Mouse (Mus musculus): ENCODE measurements around the gene Pias1. TPM values are rescaled to one million over a fixed set of nuclear protein-coding genes. Genes with fewer than 3 reads are reported as not detected.
A peak's percentile ranks its signal among the peaks of the same experiment; 100 is the strongest.

Gene Pias1
- polyA plus RNA-seq, 1 experiment: 0.74 TPM

DNA sequence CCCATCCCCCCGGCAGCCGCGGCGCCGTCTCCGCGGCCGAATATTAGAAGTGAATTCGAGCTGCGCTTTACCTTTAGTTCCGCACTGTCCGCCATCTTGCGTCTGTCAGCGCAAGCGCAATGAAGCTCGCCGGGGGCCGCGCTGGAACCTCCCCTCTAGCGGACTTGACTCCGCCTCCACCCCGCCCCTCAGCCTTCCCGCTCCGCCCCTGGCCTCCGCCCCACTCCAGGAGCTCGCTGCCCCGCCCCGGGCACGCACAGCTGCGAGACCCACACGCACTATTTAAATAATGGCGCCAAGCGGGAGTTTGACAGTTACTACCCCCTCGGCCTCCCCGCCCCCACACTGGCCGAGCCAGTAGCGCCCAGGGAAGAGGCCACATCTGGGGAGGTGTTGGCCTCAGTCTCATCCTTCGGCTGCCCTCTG is 6.9 kb downstream of the Pias1 start:
- Histone ChIP-seq H3K36me3 (replicated peaks; ENCODE audit: low read length) (no peaks in the 10 kb centered on the region), H3K27me3 (replicated peaks) (no peaks in the 10 kb centered on the region), H3K4me3 (replicated peaks) (peak overlapping the region; percentile 93), H3K9me3 (0 out of 2 replicates have a peak, but pooled peaks cover 5% of the 10 kb centered on the region), H3K4me1 (peaks cover 37% of the 10 kb centered on the region)
- no peak for TF ChIP-seq FLI1 (IDR thresholded peaks at IDR 0.05; ENCODE audit: low read length)
- TF ChIP-seq GATA1 (IDR thresholded peaks at IDR 0.05; ENCODE audit: borderline replicate concordance, low read length): no peak

DNA sequence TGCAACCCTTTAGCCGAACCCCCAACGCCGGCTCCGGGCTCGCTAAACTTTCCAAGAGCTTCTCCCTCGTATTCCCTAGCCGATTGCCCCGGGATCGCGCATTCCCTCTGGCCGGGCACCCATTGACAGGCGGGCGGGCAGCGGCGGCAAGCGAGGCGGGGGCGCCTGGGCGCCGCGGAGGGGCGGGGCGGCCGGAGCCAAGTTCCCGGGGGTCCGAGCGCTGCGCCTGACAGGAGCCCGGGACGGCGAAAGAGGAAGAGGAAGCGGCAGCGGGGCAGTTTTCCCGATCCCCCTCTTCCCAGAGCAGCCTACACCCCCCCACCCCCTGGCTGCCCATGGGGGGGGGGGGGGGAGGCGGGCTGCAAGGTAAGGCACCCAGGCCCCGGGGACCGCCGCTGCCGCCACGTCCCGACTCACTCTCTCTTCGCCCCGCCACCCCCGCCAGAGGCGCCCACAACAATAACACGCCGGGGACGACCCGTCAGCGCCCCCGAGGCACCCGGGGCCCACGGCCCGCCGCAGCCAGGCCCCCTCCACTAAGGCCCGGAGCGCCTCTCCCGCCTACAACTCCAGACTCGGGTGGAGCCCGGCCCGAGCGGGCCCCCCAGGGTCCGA is 7.5 kb downstream of the Pias1 start:
- Histone ChIP-seq H3K36me3 (replicated peaks; ENCODE audit: low read length) (no peaks in the 10 kb centered on the region), H3K4me1 (peaks cover 37% of the 10 kb centered on the region), H3K4me3 (replicated peaks) (peak overlapping the region; percentile 93), H3K27me3 (replicated peaks) (no peaks in the 10 kb centered on the region), H3K9me3 (0 out of 2 replicates have a peak, but pooled peaks cover under 1% of the 10 kb centered on the region)
- TF ChIP-seq GATA1 (IDR thresholded peaks at IDR 0.05; ENCODE audit: borderline replicate concordance, low read length) (no peak), FLI1 (IDR thresholded peaks at IDR 0.05; ENCODE audit: low read length) (no peak)

DNA sequence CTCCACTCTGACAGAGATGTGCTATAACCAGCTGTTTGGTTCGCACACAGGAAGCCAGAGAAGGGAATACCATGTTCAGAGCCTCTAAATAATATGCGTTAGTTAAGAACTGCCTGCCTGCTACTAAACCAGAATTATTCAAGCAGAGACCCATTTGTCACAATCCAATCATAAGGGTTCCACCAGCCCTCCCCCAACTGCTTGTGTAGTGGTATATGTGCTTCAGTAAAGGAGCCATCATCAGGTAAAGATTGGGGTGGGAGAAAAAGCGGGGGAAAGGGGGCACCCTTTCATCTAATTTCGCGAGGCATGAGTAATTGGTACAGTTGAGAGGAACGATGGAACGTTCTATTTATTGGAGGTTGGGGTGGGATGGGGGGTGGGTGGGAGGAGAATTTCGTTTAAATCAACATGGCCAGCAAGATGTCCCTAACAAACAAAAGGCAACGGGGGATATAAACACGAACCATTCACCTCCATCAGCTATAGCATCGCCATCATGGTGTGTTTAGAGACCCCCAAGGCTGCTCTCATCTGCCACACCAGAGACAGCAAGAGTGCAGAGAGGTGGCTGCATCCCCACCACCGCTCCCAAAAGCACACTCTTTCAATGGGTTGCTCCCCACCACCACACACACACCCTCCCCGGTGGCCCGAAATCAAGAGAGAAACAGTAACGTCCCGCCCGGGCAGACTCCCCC is 8.1 kb downstream of the Pias1 start:
- Histone ChIP-seq H3K9me3 (no peaks in the 10 kb centered on the region), H3K27me3 (replicated peaks) (no peaks in the 10 kb centered on the region), H3K4me3 (replicated peaks) (peak overlapping the region; percentile 93), H3K36me3 (replicated peaks; ENCODE audit: low read length) (peaks cover 4% of the 10 kb centered on the region), H3K4me1 (peaks cover 40% of the 10 kb centered on the region)
- no peak for TF ChIP-seq FLI1 (IDR thresholded peaks at IDR 0.05; ENCODE audit: low read length)
- no peak for TF ChIP-seq GATA1 (IDR thresholded peaks at IDR 0.05; ENCODE audit: borderline replicate concordance, low read length)

DNA sequence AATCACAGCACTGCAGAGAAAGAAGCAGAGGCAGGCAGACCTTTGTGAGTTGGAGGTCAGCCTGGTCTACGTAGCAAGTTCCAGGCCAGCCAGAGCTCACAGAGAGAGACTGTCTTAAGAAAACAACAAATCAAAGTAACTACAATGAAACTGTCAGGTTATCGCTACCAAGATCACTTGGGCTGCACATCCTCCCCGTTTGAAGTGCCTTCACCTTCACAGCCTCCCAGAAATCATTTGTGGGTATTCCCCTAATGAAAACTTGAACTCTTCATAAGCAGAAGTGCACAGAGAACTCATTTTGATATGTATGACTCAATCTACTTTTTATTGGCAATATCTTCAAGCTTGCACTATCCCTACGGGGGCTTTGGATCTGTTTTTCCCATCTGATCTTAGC is 10.6 kb downstream of the Pias1 start:
- TF ChIP-seq FLI1 (IDR thresholded peaks at IDR 0.05; ENCODE audit: low read length): no peak
- no peak for TF ChIP-seq GATA1 (IDR thresholded peaks at IDR 0.05; ENCODE audit: borderline replicate concordance, low read length)
- no peaks in the 10 kb centered on the region for H3K27me3 ChIP-seq (replicated peaks)
- H3K36me3 ChIP-seq (replicated peaks; ENCODE audit: low read length): peaks cover 4% of the 10 kb centered on the region
- no peak overlapping the region for H3K4me3 ChIP-seq (replicated peaks)
- peaks cover 53% of the 10 kb centered on the region for H3K4me1 ChIP-seq
- no peaks in the 10 kb centered on the region for H3K9me3 ChIP-seq

DNA sequence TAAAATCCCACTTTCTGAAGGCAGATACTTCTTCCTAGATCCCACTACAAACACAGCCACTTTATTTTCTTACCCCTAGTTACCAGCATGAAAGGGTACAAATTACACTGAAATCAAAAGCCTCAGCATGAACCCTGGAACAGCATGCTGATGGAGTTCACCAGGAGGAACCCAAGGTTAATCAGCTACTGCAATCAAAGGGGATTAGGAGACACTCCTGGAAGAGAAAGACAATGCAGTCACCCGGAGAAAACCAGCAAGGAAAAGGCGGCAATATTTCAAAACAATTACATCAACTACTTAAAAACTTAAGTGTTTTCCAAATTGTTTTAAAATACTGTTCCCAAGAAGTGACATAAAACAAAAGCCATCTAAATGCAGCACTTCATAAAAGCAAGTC is 11.9 kb downstream of the Pias1 start:
- TF ChIP-seq FLI1 (IDR thresholded peaks at IDR 0.05; ENCODE audit: low read length) (no peak), GATA1 (IDR thresholded peaks at IDR 0.05; ENCODE audit: borderline replicate concordance, low read length) (no peak)
- H3K27me3 ChIP-seq (replicated peaks): no peaks in the 10 kb centered on the region
- H3K4me3 ChIP-seq (replicated peaks): no peak overlapping the region
- H3K9me3 ChIP-seq: no peaks in the 10 kb centered on the region
- peaks cover 62% of the 10 kb centered on the region for H3K4me1 ChIP-seq
- peaks cover 9% of the 10 kb centered on the region for H3K36me3 ChIP-seq (replicated peaks; ENCODE audit: low read length)

DNA sequence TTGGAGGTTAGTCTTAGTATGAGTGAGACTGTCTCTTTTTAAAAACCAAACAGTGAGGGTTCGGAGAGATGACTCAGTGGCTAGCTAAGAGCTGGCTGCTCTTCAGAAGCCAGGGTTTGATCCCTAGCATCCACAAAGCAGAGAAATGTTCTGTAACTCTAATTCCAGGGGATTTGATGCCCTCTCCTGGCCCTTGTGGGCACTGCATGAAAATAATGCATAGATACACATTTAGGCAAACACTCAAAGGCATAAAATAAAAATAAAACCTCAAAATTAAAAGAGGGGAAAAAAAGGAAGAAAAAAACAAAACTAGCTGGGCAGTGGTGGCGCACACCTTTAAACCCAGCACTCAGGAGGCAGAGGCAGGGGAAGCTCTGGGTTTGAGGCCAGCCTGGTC is 13.3 kb downstream of the Pias1 start:
- TF ChIP-seq GATA1 (IDR thresholded peaks at IDR 0.05; ENCODE audit: borderline replicate concordance, low read length): no peak
- no peak for TF ChIP-seq FLI1 (IDR thresholded peaks at IDR 0.05; ENCODE audit: low read length)
- Histone ChIP-seq H3K36me3 (replicated peaks; ENCODE audit: low read length) (peaks cover 9% of the 10 kb centered on the region), H3K27me3 (replicated peaks) (no peaks in the 10 kb centered on the region), H3K9me3 (no peaks in the 10 kb centered on the region), H3K4me3 (replicated peaks) (no peak overlapping the region), H3K4me1 (peaks cover 69% of the 10 kb centered on the region)

DNA sequence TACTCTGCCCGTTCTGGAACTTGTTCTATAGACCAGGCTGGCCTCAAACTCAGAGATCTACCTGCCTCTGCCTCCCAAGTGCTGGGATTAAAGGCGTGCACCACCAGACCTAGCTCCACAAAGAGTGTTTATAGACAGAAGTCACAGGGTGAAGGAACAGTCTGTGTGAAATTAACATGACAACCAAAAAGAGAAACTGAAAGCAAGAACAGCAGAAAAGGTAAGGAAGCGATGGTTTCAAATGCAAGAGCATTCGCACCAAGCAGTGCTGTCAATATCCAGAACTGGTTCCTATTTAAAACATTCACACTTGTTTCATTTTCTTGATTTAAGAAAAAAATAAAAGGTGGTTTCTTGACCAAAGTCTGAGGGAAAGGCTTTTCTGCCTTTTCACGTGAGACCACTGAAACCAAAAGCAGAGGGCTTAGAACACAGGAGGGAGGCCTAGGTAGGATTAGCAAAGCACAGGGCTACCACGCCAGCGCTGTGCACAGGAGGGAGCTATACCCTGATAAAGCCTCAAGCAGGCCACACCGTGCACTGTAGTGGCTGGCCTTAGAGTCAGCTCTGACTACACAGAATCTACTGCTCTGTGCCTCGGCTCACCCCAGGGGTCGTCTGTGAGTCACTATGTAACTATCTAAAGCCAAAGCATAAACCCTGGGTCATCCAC is 15.5 kb downstream of the Pias1 start:
- H3K4me1 ChIP-seq: peaks cover 71% of the 10 kb centered on the region
- H3K27me3 ChIP-seq (replicated peaks): no peaks in the 10 kb centered on the region
- peaks cover 9% of the 10 kb centered on the region for H3K36me3 ChIP-seq (replicated peaks; ENCODE audit: low read length)
- peak overlapping the region; percentile 80 for H3K4me3 ChIP-seq (replicated peaks)
- TF ChIP-seq GATA1 (IDR thresholded peaks at IDR 0.05; ENCODE audit: borderline replicate concordance, low read length): no peak
- TF ChIP-seq FLI1 (IDR thresholded peaks at IDR 0.05; ENCODE audit: low read length): no peak
- no peaks in the 10 kb centered on the region for H3K9me3 ChIP-seq

DNA sequence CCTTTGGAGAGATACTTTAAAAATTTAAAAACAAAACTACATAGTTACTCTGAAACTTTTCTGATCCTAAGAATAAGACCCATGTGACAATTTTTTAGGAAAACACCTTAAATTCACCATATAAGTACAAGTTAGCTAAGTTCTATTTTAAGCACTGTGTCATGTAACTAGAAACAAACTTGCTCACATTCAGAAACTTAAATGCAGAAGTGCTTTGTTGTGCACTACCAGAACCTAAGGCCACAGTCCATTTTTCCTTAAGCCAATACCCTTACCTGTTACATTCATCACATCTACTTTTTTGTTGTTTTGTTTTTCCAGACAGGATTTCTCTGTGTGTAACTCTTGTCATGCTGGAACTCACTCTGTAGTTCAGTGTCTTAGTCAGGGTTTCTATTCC is 17.4 kb downstream of the Pias1 start:
- no peaks in the 10 kb centered on the region for H3K27me3 ChIP-seq (replicated peaks)
- no peak for TF ChIP-seq FLI1 (IDR thresholded peaks at IDR 0.05; ENCODE audit: low read length)
- peaks cover 16% of the 10 kb centered on the region for H3K36me3 ChIP-seq (replicated peaks; ENCODE audit: low read length)
- H3K9me3 ChIP-seq: no peaks in the 10 kb centered on the region
- peaks cover 67% of the 10 kb centered on the region for H3K4me1 ChIP-seq
- no peak overlapping the region for H3K4me3 ChIP-seq (replicated peaks)

DNA sequence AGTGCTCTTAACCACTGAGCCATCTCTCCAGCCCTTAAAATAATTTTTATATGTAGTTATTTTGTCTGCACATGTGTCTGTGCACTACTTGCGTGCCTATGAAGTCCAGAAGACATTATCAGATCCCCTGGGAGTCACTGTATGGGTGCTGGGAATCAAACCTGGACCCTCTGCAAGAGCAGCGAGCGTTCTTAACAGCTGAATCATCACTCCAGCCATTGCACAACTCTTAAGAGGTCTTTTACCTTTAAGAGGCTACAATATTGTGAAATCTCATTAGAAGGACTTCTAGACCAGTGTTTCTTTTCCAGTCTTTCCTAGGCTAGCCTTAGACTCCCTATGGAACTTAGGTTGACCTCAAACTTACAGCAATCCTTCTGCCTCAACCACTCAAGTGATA is 21.7 kb downstream of the Pias1 start:
- no peaks in the 10 kb centered on the region for H3K27me3 ChIP-seq (replicated peaks)
- no peak overlapping the region for H3K4me3 ChIP-seq (replicated peaks)
- H3K4me1 ChIP-seq: peaks cover 76% of the 10 kb centered on the region
- peaks cover 18% of the 10 kb centered on the region for H3K36me3 ChIP-seq (replicated peaks; ENCODE audit: low read length)
- no peak for TF ChIP-seq GATA1 (IDR thresholded peaks at IDR 0.05; ENCODE audit: borderline replicate concordance, low read length)
- TF ChIP-seq FLI1 (IDR thresholded peaks at IDR 0.05; ENCODE audit: low read length): no peak
- no peaks in the 10 kb centered on the region for H3K9me3 ChIP-seq

DNA sequence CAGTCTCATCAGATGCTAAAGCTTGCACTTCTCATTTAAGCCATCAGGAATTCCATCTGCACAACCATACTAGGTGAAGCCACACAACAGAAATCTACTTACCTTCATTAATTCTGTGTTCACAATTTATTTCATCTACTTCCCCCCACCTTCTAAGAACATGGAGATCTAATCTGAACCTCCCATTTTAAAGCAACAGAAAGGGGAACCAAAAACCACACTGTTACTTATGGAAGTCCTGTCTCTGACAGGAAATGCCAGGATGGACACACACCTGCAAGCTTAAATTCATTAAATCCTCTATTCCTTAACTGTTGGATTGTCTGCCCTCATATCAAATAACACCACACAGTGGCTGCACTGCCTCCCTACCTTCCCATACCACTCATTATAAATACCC is 35.0 kb downstream of the Pias1 start:
- H3K27me3 ChIP-seq (replicated peaks): no peaks in the 10 kb centered on the region
- no peaks in the 10 kb centered on the region for H3K9me3 ChIP-seq
- peaks cover 46% of the 10 kb centered on the region for H3K36me3 ChIP-seq (replicated peaks; ENCODE audit: low read length)
- no peak for TF ChIP-seq FLI1 (IDR thresholded peaks at IDR 0.05; ENCODE audit: low read length)
- no peak for TF ChIP-seq GATA1 (IDR thresholded peaks at IDR 0.05; ENCODE audit: borderline replicate concordance, low read length)
- H3K4me3 ChIP-seq (replicated peaks): no peak overlapping the region
- peaks cover 36% of the 10 kb centered on the region for H3K4me1 ChIP-seq

Measured in megakaryocyte, embryonic 14.5 days (primary cell).